Mouse (Mus musculus): ENCODE measurements around the gene Ralbp1.

- TF ChIP-seq EP300 (IDR thresholded peaks at IDR 0.05; ENCODE audit: low read depth) (no peak), CTCF (IDR thresholded peaks at IDR 0.05; ENCODE audit: low read depth) (no peak)
Observed at GRCm38 (mm10) chr17:65877026-65877425, 8.6 kb downstream of the Ralbp1 start.
